Mouse (Mus musculus) MEL (cell line): ENCODE measurements at regions not wholly inside any gene's neighbourhood (a gene's known extent, or its start where the extent isn't known, plus 50 kb on each side); places are given as distances from the start of the nearest gene placed in this dataset.

Experiments used
- DNase-seq: peaks from one replicate; pipeline ENCODE4 v3.0.0; 2011; ENCODE audit warnings: low read depth, low spot score
- H3K27ac ChIP-seq: 2 replicates; pipeline ENCODE4 v1.5.1; 2012; ENCODE audit warnings: low read depth, mild to moderate bottlenecking, control low read depth, low read length, moderate library complexity; ENCODE audit not compliant: control insufficient read depth
- H3K27me3 ChIP-seq, 2 experiments: fragments of 150-350 bp in 1 of 2; sonication (generic) in 1 of 2; 2 replicates each; pipeline ENCODE4 v1.6.1; 2012; ENCODE audit warnings: low read length in 2 of 2, mild to moderate bottlenecking in 2 of 2, improper control_type of control experiment in 1 of 2, moderate library complexity in 1 of 2; ENCODE audit not compliant: insufficient read depth in 2 of 2, control insufficient read depth in 1 of 2
- H3K36me3 ChIP-seq, 2 experiments: 2 replicates each; pipeline ENCODE4 v1.6.1; 2012 to 2014; ENCODE audit warnings: low read length in 2 of 2, improper control_type of control experiment in 1 of 2, inconsistent platforms in 1 of 2, mild to moderate bottlenecking in 1 of 2; ENCODE audit not compliant: insufficient read depth in 2 of 2, control insufficient read depth in 1 of 2
- H3K4me1 ChIP-seq, 2 experiments: fragments of 150-350 bp in 1 of 2; sonication (generic) in 1 of 2; 2 replicates each; pipeline ENCODE4 v1.6.1; 2012; ENCODE audit warnings: low read length in 2 of 2, improper control_type of control experiment in 1 of 2, mild to moderate bottlenecking in 1 of 2; ENCODE audit not compliant: insufficient read depth in 2 of 2, control insufficient read depth in 1 of 2
- H3K4me3 ChIP-seq, 2 experiments: fragments of 150-350 bp in 1 of 2; sonication (generic) in 1 of 2; 2 replicates each; pipeline ENCODE4 v1.5.1; 2012; ENCODE audit warnings: low read depth in 2 of 2, low read length in 2 of 2, mild to moderate bottlenecking in 2 of 2, moderate library complexity in 2 of 2, control low read depth in 1 of 2, improper control_type of control experiment in 1 of 2; ENCODE audit not compliant: control insufficient read depth in 1 of 2, insufficient read depth in 1 of 2
- H3K79me2 ChIP-seq: 2 replicates; pipeline ENCODE4 v1.6.1; 2012; ENCODE audit warnings: mild to moderate bottlenecking, low read length, moderate library complexity; ENCODE audit not compliant: control insufficient read depth, poor library complexity, insufficient read depth
- H3K9ac ChIP-seq: 2 replicates; pipeline ENCODE4 v1.6.1; 2012; ENCODE audit warnings: low read depth, mild to moderate bottlenecking, control low read depth, low read length, moderate library complexity; ENCODE audit not compliant: control insufficient read depth, poor library complexity, severe bottlenecking
- H3K9me3 ChIP-seq: fragments of 150-350 bp; sonication (generic); replicated peaks from 2 replicates; pipeline ENCODE4 v1.6.1; 2012; ENCODE audit warnings: mild to moderate bottlenecking, low read length, improper control_type of control experiment, moderate library complexity; ENCODE audit not compliant: insufficient read depth
- ELF1 ChIP-seq: IDR thresholded peaks from 2 replicates; pipeline ENCODE4 v1.6.1; 2014; ENCODE audit warnings: low read depth, mild to moderate bottlenecking, inconsistent platforms, low read length, improper control_type of control experiment, moderate library complexity
- EP300 ChIP-seq, 2 experiments: IDR thresholded peaks; 2 replicates each; pipeline ENCODE4 v1.6.1; 2011; ENCODE audit warnings: improper control_type of control experiment in 2 of 2, low read length in 2 of 2, low read depth in 1 of 2, mild to moderate bottlenecking in 1 of 2
- HCFC1 ChIP-seq: IDR thresholded peaks from 2 replicates; pipeline ENCODE4 v1.6.1; 2012; ENCODE audit warnings: low read depth, mild to moderate bottlenecking, inconsistent platforms, low read length, improper control_type of control experiment, moderate library complexity
- MAX ChIP-seq: IDR thresholded peaks from 2 replicates; pipeline ENCODE4 v1.6.1; 2011; ENCODE audit warnings: low read length, improper control_type of control experiment
- MEF2A ChIP-seq: IDR thresholded peaks from 2 replicates; pipeline ENCODE4 v1.6.1; 2014; ENCODE audit warnings: low read depth, mild to moderate bottlenecking, inconsistent platforms, low read length, improper control_type of control experiment; ENCODE audit not compliant: poor library complexity, insufficient replicate concordance, severe bottlenecking; ENCODE audit errors: extremely low read depth
- MXI1 ChIP-seq: IDR thresholded peaks from 2 replicates; pipeline ENCODE4 v1.6.1; 2011; ENCODE audit warnings: mild to moderate bottlenecking, low read depth, low read length, improper control_type of control experiment
- POLR2AphosphoS2 ChIP-seq: IDR thresholded peaks from 2 replicates; pipeline ENCODE4 v1.6.1; 2011; ENCODE audit warnings: low read length, improper control_type of control experiment
- POLR2AphosphoS5 ChIP-seq: IDR thresholded peaks from 2 replicates; pipeline ENCODE4 v1.6.1; 2012; ENCODE audit warnings: low read depth, borderline replicate concordance, mild to moderate bottlenecking, inconsistent platforms, low read length, moderate library complexity, mixed read lengths
- RAD21 ChIP-seq: IDR thresholded peaks from 2 replicates; pipeline ENCODE4 v1.6.1; 2011; ENCODE audit warnings: mild to moderate bottlenecking, low read depth, low read length, improper control_type of control experiment
- RCOR1 ChIP-seq: IDR thresholded peaks from 2 replicates; pipeline ENCODE4 v1.6.1; 2012; ENCODE audit warnings: low read depth, mild to moderate bottlenecking, inconsistent platforms, low read length, improper control_type of control experiment
- TAL1 ChIP-seq: IDR thresholded peaks from 2 replicates; pipeline ENCODE4 v1.6.1; 2012; ENCODE audit warnings: mild to moderate bottlenecking, inconsistent platforms, low read length, moderate library complexity, mixed read lengths
- TBP ChIP-seq: IDR thresholded peaks from 2 replicates; pipeline ENCODE4 v1.8.0; 2011; ENCODE audit warnings: low read depth, low read length, improper control_type of control experiment
- USF2 ChIP-seq, 2 experiments: IDR thresholded peaks; 2 replicates each; pipeline ENCODE4 v1.6.1; 2011 to 2012; ENCODE audit warnings: improper control_type of control experiment in 2 of 2, low read length in 2 of 2, borderline replicate concordance in 1 of 2, inconsistent platforms in 1 of 2, low read depth in 1 of 2, mild to moderate bottlenecking in 1 of 2; ENCODE audit not compliant: insufficient read depth in 1 of 2
- ZC3H11A ChIP-seq: IDR thresholded peaks from 2 replicates; pipeline ENCODE4 v1.6.1; 2012; ENCODE audit warnings: low read depth, mild to moderate bottlenecking, inconsistent platforms, low read length, improper control_type of control experiment
- ZMIZ1 ChIP-seq: IDR thresholded peaks from 2 replicates; pipeline ENCODE4 v1.6.1; 2012; ENCODE audit warnings: low read depth, mild to moderate bottlenecking, inconsistent platforms, low read length, improper control_type of control experiment, moderate library complexity
- ZNF384 ChIP-seq: IDR thresholded peaks from 2 replicates; pipeline ENCODE4 v1.6.1; 2012; ENCODE audit warnings: low read depth, mild to moderate bottlenecking, inconsistent platforms, low read length, improper control_type of control experiment

DNA sequence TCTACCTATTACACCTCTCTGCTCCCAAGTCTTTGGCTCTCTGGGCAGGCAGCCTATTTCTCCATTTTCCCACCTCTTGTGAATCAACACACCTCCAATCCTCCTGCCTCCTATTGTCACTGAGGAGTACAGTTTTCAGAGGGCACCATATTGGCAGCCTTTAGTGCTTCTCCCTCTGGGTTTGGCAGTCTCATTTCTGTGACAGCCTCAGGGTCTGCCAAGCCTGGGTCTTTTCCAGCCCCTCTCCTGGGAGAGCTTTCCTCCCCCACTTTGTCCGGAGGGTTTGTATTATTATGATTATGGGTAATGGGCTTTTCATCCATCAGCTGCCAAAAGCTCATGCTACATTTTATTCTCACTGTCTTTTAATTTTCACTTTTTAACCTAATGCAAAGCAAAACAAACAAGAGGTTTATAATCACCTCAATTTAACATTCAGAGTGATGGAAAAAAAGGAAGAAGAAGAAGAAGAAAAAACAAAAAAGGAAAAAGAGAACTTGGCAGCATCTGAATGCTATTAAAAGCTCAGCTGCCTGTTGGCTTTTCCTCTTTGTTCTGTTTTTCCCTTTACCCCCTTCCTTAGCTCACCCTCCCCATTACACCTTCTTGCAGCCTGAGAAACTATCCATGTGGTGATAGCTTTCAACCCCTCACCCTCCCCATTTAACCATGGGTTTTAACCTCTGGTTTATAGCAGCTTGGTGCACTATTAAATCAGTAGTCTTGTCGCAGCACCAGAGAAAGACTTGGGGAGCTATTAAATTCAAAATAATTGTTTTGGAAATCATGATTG, 790.5 kb upstream of the Cdh8 start:
- H3K4me1 ChIP-seq, result no peaks in the 10 kb centered on the region
- no peaks in the 10 kb centered on the region for H3K79me2 ChIP-seq
- no peak overlapping the region for H3K4me3 ChIP-seq
- H3K9me3 ChIP-seq, result no peaks in the 10 kb centered on the region
- H3K27ac ChIP-seq, result no peak overlapping the region
- H3K36me3 ChIP-seq, result no peaks in the 10 kb centered on the region
- TF ChIP-seq TBP (no peak), TAL1 (no peak), HCFC1 (no peak), RAD21 (no peak), USF2 (IDR thresholded peaks at IDR 0.05; ENCODE audit: borderline replicate concordance in 1 of 2, insufficient read depth in 1 of 2, low read depth in 1 of 2, low read length in 2 of 2) (no peak)
- no peak for DNase-seq
- no peaks in the 10 kb centered on the region for H3K27me3 ChIP-seq
- H3K9ac ChIP-seq, result no peak overlapping the region

GRCm38 (mm10) chr8:100193228-100193627, 777.0 kb upstream of the Cdh8 start:
- Histone ChIP-seq H3K36me3 (no peaks in the 10 kb centered on the region), H3K27ac (no peak overlapping the region), H3K4me1 (no peaks in the 10 kb centered on the region), H3K4me3 (no peak overlapping the region), H3K27me3 (no peaks in the 10 kb centered on the region), H3K9ac (no peak overlapping the region), H3K79me2 (no peaks in the 10 kb centered on the region), H3K9me3 (no peaks in the 10 kb centered on the region)
- TF ChIP-seq MEF2A (no peak), MXI1 (no peak), POLR2AphosphoS2 (no peak), ELF1 (no peak), ZC3H11A (no peak), MAX (no peak), ZMIZ1 (no peak), POLR2AphosphoS5 (no peak), RCOR1 (no peak), RAD21 (no peak), EP300 (IDR thresholded peaks at IDR 0.05; ENCODE audit: low read depth in 1 of 2, low read length in 2 of 2) (no peak), TAL1 (no peak), ZNF384 (no peak), TBP (no peak)
- DNase-seq, result no peak
